Mouse (Mus musculus) liver, embryonic 12.5 days (tissue): ENCODE data around the gene Mesd. TPM values are rescaled to one million over a fixed set of nuclear protein-coding genes. Genes with fewer than 3 reads are reported as not detected.
"Not testable (repeated sequence)": the region's sequence is repeated elsewhere in the genome, so short reads cannot be mapped to it uniquely, and the experiment has no call there.

Source experiments
- ATAC-seq: fragments of 200-750 bp; cut with Nextera tagmentation; 2 replicates; pipeline ENCODE4 v1.8.0; 2017; ENCODE audit warnings: moderate number of reproducible peaks, mild to moderate bottlenecking, moderate library complexity
- H3K27ac ChIP-seq: fragments of 300-500 bp; sonication (generic); 2 replicates; pipeline ENCODE4 v1.5.1; 2016; ENCODE audit warnings: mild to moderate bottlenecking
- H3K27me3 ChIP-seq: fragments of 300-500 bp; sonication (generic); replicated peaks from 2 replicates; pipeline ENCODE4 v1.6.1; 2016; ENCODE audit warnings: mild to moderate bottlenecking, moderate library complexity
- H3K36me3 ChIP-seq: fragments of 300-500 bp; sonication (generic); 2 replicates; pipeline ENCODE4 v1.6.1; 2016; ENCODE audit warnings: mild to moderate bottlenecking, moderate library complexity
- H3K4me1 ChIP-seq: fragments of 300-500 bp; sonication (generic); 2 replicates; pipeline ENCODE4 v1.6.1; 2016
- H3K4me2 ChIP-seq: fragments of 300-500 bp; sonication (generic); 2 replicates; pipeline ENCODE4 v1.6.1; 2016; ENCODE audit warnings: mild to moderate bottlenecking, moderate library complexity
- H3K4me3 ChIP-seq: fragments of 300-500 bp; sonication (generic); 2 replicates; pipeline ENCODE4 v1.5.1; 2016; ENCODE audit warnings: mild to moderate bottlenecking, moderate library complexity
- H3K9ac ChIP-seq: fragments of 300-500 bp; sonication (generic); 2 replicates; pipeline ENCODE4 v1.6.1; 2016; ENCODE audit warnings: mild to moderate bottlenecking, moderate library complexity
- H3K9me3 ChIP-seq: fragments of 300-500 bp; sonication (generic); replicated peaks from 2 replicates; pipeline ENCODE4 v1.6.1; 2016; ENCODE audit warnings: mild to moderate bottlenecking, moderate library complexity
- WGBS: fragments of 180-500 bp; shearing (Covaris S2); methylation state at CpG from one replicate; pipeline ENCODE4 v1.1.7; 2016; ENCODE audit not compliant: insufficient replicate concordance; 5-methylcytosine and 5-hydroxymethylcytosine counted together
- polyA plus RNA-seq: library from polyadenylated mRNA; unstranded; fragments of >200 nt; fragmentation: Nextera tagmentation; extraction: Ambion mirVana; gene quantifications from 2 replicates; pipeline ENCODE4 v1.2.1, GENCODE M21; 2016

Gene Mesd
- polyA plus RNA-seq, 1 experiment from 2014 or later = 76.5 TPM

DNA sequence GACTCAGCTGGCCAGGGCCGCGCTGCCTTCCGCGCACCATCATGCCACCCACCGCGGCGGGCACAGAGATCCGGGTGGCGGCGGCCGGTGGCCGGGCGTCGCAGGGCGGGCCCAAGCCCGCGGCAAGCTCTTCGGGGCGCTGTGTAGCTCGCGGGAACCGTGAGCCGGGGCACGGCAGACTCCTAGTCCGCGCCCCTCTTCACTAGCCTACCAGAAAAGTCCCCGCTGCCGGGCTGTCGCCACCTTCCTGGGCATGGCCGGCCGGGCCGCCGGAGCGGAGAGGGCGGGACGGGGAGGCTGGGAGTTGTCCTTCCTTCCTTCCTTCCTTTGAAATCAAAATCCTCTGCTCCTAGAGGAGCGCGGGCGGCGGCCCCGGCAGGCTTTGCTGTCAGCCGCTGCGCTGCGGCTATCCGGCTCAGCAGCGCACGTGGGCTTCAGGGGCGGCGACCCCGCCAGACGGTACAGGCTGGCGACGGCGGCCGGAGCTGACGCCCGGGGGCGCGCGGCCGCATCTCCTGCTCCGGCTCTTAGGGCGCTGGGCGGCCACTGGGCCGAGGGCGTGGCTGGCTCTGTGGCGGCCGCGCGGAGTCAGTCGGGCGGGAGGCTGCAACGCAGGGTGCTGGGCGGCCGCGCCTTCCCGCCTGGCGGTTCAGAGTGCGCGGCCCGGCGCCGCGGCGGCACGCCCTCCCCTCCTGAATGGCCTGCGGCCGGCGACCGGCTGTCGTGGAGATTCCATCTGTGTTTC, 818 bp upstream of the Mesd start:
- Histone ChIP-seq H3K27me3 (no peaks in the 10 kb centered on the region), H3K4me3 (peak overlapping the region; percentile 94), H3K27ac (peak overlapping the region; percentile 99), H3K4me1 (peaks cover 80% of the 10 kb centered on the region), H3K4me2 (peak overlapping the region; percentile 96), H3K9ac (peak overlapping the region; percentile 98), H3K9me3 (no peaks in the 10 kb centered on the region), H3K36me3 (peaks cover 41% of the 10 kb centered on the region)
- WGBS = 2% methylated on average over 85 of the region's 91 CpGs
- ATAC-seq = peak; percentile 80

DNA sequence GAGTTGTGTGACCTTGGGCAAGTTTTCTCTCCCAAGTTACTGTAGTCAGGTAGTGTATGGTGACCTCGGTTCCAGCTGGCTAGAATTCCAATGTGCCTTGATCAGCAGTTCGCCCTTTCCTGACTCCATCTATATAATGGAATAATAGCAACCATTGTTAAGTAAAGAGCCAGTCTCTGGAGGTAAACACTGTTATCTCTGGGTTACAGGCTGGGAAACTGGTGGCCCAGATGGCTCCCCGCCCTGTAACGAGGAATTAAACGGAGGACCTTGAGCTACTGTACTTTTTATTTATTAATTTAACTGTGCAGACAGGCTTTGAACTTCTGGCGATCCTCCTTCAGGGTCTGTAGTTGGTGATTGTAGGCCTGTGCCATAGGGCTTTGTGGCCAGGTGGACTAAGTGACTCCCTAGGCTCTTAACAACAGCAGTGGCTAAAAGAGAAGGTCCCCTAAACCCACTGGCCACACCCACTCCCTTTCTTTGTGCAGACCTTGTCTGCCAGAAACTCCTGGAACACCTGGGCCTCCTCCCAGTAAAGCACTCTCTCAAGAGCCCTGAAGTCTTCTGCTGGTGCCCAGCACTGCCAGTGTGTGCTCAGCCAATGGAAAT, 761 bp downstream of the Mesd start:
- peaks cover 80% of the 10 kb centered on the region for H3K4me1 ChIP-seq
- H3K9me3 ChIP-seq = no peaks in the 10 kb centered on the region
- H3K9ac ChIP-seq = peak overlapping the region; percentile 98
- ATAC-seq = peak; percentile 65
- H3K4me3 ChIP-seq = peak overlapping the region; percentile 94
- 6% methylated on average over 6 of the region's 6 CpGs for WGBS
- H3K27ac ChIP-seq = peak overlapping the region; percentile 99
- H3K4me2 ChIP-seq = peak overlapping the region; percentile 96
- peaks cover 27% of the 10 kb centered on the region for H3K36me3 ChIP-seq
- no peaks in the 10 kb centered on the region for H3K27me3 ChIP-seq

DNA sequence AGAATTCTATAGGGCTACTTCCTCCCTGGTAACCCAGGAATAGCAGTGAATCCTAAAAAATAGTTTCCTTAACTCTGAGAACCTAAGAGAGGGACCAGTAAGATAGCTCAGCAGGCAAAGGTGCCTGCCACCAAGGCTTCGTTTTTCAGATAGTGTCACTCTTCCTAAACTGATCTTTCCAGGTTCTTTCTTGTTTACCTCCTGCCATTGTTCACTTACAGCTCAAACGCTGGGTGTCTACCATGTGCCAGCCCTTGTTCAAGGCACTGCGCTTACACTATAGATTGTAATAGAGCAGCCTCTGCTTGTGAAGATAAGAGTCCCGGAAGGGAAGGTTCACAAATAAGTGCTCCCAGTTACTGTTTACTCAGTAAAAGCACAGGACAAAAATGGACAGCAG, 1.6 kb downstream of the Mesd start:
- Histone ChIP-seq H3K4me1 (peaks cover 72% of the 10 kb centered on the region), H3K9ac (peak overlapping the region; percentile 98), H3K4me2 (peak overlapping the region; percentile 96), H3K27me3 (no peaks in the 10 kb centered on the region), H3K9me3 (no peaks in the 10 kb centered on the region), H3K36me3 (peaks cover 19% of the 10 kb centered on the region), H3K4me3 (peak overlapping the region; percentile 94; the same call in 1 of the 2 replicates), H3K27ac (peak overlapping the region; percentile 99)
- peak; percentile 62 for ATAC-seq
- WGBS = 14% methylated on average over 4 of the region's 4 CpGs

DNA sequence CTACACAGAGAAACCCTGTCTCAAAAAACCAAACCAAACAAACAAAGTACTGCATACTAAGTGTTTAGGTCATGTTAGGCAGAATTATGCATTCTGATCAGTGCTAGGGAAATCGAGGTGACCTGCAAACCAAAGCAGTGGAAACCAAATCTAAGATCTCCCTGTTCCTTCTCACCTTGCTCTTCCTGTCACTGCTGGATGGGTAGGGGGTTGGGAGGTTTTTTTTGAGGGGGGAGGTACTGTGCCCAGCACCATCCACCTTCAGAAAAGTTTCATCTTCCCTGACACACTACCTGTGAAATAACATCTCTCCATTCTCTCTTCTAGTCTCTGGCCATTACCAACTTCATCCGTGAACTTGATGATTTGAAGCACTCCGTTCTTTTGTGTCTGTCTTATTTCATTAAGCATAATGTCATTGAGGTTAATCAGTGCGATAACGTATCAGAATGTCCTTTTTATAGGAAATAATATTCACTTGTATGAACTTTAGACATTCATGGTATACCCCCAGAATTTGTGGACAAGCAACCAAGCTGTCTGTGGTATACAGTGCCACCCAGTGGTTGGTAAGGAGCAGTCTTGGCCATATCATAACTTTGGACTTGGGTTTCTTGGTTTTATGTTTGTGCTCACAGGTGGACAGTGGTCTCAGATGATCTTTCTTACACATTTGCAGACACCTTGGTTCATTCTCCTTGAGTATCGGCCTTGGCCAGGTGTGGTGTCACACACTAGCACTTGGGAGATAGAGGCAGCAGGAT, 2.3 kb downstream of the Mesd start:
- Histone ChIP-seq H3K4me3 (peak overlapping the region; percentile 94; the same call in 1 of the 2 replicates), H3K9me3 (no peaks in the 10 kb centered on the region), H3K9ac (peak overlapping the region; percentile 98; the same call in 1 of the 2 replicates), H3K4me2 (peak overlapping the region; percentile 96), H3K4me1 (peaks cover 68% of the 10 kb centered on the region), H3K27ac (peak overlapping the region; percentile 99), H3K27me3 (no peaks in the 10 kb centered on the region), H3K36me3 (peaks cover 12% of the 10 kb centered on the region)
- 83% methylated on average over 6 of the region's 6 CpGs for WGBS
- ATAC-seq = no peak

DNA sequence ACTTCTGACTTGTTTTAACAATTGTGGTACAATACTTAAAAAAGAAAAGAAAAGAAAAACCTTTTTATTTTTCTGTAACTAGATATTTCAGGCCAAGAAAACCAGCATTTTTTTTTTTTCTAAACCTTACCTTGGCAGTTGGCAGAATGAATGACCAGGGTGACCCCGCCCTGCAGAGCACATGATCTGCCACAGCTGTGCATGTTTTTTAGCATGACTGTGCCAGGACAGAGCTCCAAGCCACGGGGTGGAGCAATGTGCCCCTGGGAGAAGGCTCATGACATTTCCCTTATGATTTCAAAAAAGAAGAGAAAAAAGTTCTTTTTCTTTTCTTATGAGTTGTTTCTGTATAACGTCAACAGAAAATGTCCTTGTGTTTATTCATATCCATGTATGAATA, 5.1 kb downstream of the Mesd start:
- Histone ChIP-seq H3K4me1 (peaks cover 70% of the 10 kb centered on the region), H3K27me3 (no peaks in the 10 kb centered on the region), H3K9ac (no peak overlapping the region), H3K27ac (peak overlapping the region; percentile 62; the same call in 1 of the 2 replicates), H3K36me3 (peaks cover 2% of the 10 kb centered on the region; the same call in 1 of the 2 replicates), H3K9me3 (no peaks in the 10 kb centered on the region), H3K4me3 (no peak overlapping the region), H3K4me2 (no peak overlapping the region)
- 57% methylated on average over 3 of the region's 3 CpGs for WGBS
- ATAC-seq = no peak

DNA sequence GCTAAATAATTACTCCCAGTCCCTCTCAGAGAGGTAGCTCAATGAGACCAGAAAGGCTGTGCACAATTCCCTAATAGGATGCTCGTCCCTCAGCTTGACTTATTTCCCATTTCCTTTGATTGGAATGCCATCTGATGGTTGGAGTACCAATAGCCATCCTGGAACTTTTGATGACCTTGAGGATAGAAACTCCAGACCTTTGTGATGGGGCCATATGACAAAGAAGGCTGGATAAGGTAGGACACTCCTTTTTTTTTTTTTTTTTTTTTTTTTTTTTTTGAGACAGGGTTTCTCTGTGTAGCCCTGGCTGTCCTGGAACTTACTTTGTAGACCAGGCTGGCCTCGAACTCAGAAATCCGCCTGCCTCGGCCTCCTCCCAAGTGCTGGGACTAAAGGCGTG, 5.7 kb downstream of the Mesd start:
- H3K27ac ChIP-seq, ATAC-seq, H3K9ac ChIP-seq, H3K27me3 ChIP-seq, H3K9me3 ChIP-seq, H3K4me2 ChIP-seq, H3K4me3 ChIP-seq, H3K36me3 ChIP-seq: not testable (repeated sequence)
- peaks cover 75% of the 10 kb centered on the region for H3K4me1 ChIP-seq
- 81% methylated on average over 5 of the region's 5 CpGs for WGBS

DNA sequence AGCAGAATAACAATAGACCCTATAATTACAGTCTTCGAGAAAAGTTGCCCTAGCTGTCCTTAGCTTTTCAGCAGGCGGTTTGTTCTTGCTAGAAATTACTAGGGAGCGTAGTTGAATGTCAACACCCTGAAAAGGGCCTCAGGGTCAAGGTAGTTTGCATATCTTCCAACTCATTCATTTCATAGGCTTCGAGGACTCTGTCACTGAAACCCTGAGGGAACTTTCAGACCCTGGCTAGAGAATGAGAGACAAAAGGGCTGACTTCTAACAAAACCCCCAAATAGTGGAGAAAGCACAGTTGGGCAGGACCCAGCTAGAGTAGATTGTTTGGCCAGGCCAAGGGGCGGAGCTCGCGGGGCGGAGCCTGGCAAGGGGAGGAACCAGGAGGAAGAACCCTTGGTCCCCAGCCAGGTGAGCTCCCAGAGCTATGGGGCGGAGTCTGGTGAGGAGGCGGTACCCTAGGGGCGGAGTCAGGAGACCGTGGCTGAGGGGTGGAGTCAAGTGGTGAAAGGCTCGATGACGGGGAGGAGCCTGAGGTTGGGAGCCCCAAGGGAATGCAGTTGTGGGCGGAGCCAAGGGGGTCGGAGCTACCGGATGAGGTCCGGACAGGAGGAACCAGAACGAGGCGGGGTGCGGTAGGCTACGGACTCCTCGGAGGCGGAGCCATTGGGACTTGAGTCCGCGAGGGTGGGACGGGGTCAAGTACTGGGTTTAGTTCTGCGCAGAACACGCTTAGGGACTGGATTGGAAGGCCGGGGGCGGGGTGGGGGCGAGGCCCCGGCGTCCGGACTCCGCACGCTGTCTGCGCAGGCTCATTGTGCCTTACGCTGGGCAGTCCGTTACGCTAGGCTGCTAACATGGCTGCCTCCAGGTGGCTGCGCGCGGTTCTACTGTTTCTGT, 7.4 kb downstream of the Mesd start:
- Histone ChIP-seq H3K4me1 (peaks cover 75% of the 10 kb centered on the region), H3K9ac (peak overlapping the region; percentile 85), H3K36me3 (peaks cover 25% of the 10 kb centered on the region), H3K27ac (peak overlapping the region; percentile 92), H3K27me3 (no peaks in the 10 kb centered on the region), H3K4me3 (peak overlapping the region; percentile 74), H3K9me3 (no peaks in the 10 kb centered on the region), H3K4me2 (peak overlapping the region; percentile 72)
- 3% methylated on average over 44 of the region's 44 CpGs for WGBS
- peak; percentile 97 for ATAC-seq

DNA sequence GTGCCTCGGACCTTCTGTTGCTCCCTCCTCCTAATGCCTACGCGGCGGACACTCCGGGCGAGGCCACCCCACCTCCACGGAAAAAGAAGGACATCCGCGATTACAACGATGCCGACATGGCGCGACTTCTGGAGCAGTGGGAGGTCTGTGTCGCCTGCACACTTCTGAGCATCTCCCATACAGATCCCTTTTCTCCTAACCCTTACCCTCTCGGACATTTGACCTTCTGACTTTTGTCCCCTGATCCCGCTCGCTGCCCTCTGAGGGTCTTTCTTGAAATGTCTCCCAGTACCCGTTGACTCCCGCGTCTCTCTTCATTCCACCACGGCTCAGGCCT, 8.0 kb downstream of the Mesd start:
- H3K27me3 ChIP-seq = no peaks in the 10 kb centered on the region
- under 1% methylated on average over 21 of the region's 21 CpGs for WGBS
- H3K27ac ChIP-seq = peak overlapping the region; percentile 92
- H3K4me1 ChIP-seq = peaks cover 74% of the 10 kb centered on the region
- H3K4me3 ChIP-seq = peak overlapping the region; percentile 74
- no peak; the same call in 1 of the 2 replicates for ATAC-seq
- H3K36me3 ChIP-seq = peaks cover 29% of the 10 kb centered on the region
- H3K9me3 ChIP-seq = no peaks in the 10 kb centered on the region
- peak overlapping the region; percentile 72 for H3K4me2 ChIP-seq
- H3K9ac ChIP-seq = peak overlapping the region; percentile 85

DNA sequence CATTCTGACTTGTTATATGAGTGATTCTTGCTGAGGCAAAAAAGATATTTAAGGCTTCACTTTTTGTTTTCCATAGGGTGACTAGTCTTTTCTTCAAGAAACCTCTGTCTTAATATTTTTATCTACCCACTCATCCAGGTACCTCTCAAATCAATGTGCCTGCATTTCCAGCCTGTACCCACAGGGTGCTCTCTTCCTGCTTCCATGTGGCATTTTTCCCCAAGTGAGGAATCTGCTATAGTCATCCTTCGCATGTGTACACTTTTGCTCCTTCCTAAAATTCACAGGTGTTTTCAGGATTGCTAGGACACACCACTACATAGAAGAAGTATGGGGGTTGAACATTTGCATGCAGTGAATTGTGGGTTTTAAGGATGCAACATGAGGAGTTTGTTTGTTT, 10.1 kb downstream of the Mesd start:
- H3K27me3 ChIP-seq = no peaks in the 10 kb centered on the region
- peak overlapping the region; percentile 85 for H3K9ac ChIP-seq
- H3K27ac ChIP-seq = no peak overlapping the region
- no peaks in the 10 kb centered on the region for H3K9me3 ChIP-seq
- ATAC-seq = no peak
- peaks cover 77% of the 10 kb centered on the region for H3K4me1 ChIP-seq
- peak overlapping the region; percentile 72 for H3K4me2 ChIP-seq
- H3K36me3 ChIP-seq = peaks cover 50% of the 10 kb centered on the region
- WGBS = 92% methylated on average over 1 of the region's 1 CpGs
- H3K4me3 ChIP-seq = peak overlapping the region; percentile 74; the same call in 1 of the 2 replicates

DNA sequence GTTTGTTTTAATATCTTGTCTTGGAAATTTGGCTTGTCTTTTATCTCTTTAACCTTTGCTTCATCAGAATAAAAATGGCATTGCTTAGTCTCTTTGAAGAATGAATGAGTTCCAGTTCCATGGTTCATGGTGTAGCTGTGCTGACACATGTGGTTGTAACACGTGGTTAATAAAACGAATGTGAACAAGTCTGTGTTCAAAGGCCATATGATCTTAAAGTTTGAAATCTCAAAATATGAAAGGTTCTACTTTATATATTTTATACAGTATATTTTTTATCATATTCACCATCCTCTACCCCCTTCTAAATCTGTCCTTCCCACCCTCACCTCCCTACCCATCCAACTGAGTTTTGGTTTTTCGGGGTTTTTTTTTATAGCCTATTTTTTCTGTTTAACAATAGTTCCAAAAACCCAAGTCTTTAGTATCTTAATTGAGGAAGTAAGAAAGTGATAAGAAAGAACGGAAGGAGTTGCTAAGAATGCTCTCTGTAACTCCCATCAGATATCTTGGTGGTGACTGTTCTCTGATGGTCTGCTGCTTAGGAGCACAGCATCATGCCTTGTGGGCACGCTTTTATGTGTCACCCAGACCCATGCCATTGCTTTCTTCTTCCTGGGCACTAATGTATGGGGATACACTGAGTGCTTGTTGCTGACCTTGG, 11.9 kb downstream of the Mesd start:
- H3K4me1 ChIP-seq = peaks cover 74% of the 10 kb centered on the region
- 44% methylated on average over 5 of the region's 5 CpGs for WGBS

DNA sequence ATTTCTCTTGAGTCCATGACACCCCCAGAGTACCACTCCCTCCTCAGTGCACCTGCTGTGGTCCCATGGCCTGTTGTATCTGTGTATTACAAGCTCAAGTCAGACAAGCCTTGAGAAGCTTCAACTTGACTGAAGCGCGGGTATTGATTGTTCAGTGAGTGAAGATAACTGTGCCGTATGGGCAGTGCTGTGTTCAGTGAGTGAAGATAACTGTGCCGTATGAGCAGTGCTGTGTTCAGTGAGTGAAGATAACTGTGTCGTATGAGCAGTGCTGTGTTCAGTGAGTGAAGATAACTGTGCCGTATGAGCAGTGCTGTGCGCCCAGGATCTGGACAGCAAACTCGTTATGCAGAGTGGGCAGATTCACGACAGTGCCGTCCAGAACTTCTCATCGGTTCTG, 14.0 kb downstream of the Mesd start:
- Histone ChIP-seq H3K27ac (peak overlapping the region; percentile 91), H3K4me1 (peaks cover 72% of the 10 kb centered on the region), H3K9me3 (no peaks in the 10 kb centered on the region), H3K4me3 (peak overlapping the region; percentile 6; the same call in 1 of the 2 replicates), H3K27me3 (no peaks in the 10 kb centered on the region), H3K4me2 (peak overlapping the region; percentile 56), H3K36me3 (peaks cover 82% of the 10 kb centered on the region), H3K9ac (peak overlapping the region; percentile 52)
- peak; percentile 97 for ATAC-seq
- 22% methylated on average over 11 of the region's 11 CpGs for WGBS

More for the DNA sequence above, 11.9 kb downstream of the Mesd start:
- no peak for ATAC-seq
- H3K27me3 ChIP-seq = no peaks in the 10 kb centered on the region
- H3K4me2 ChIP-seq = no peak overlapping the region; the same call in 1 of the 2 replicates
- no peak overlapping the region for H3K9ac ChIP-seq
- no peak overlapping the region for H3K4me3 ChIP-seq
- peaks cover 68% of the 10 kb centered on the region for H3K36me3 ChIP-seq
- no peaks in the 10 kb centered on the region for H3K9me3 ChIP-seq
- H3K27ac ChIP-seq = 0 out of 2 replicates have a peak overlapping the region, but pooled peaks have one; percentile 24
